Mouse (Mus musculus): ENCODE measurements at regions not wholly inside any gene's neighbourhood (a gene's known extent, or its start where the extent isn't known, plus 50 kb on each side); places are given as distances from the start of the nearest gene placed in this dataset.

DNA sequence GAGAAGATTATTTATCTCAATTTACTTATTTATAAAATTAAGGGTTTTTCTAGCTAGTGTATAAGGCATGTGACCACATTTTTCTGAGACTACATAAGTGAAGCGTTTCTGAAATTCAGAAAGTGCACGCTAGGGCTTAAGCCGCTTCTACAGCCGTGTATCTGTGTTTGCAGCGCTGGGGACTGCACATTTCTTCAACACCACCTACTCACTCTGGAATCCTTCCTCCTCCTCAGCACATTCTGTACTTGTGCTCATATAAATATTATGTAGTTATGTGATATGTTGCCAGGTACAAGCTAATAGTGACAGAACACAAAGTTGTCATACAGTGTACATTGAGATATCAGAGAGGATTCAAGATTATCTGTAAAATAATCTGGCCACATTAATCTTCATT, 251.0 kb upstream of the Slc30a5 start:
- TF ChIP-seq CTCF (IDR thresholded peaks at IDR 0.05) (no peak), EP300 (IDR thresholded peaks at IDR 0.05) (no peak; the same call in 1 of the 2 replicates)
